Mouse (Mus musculus) embryonic stem cell, embryonic (primary cell): ENCODE data around the gene Dcn.

Experiments
- CTCF ChIA-PET, 4 experiments: fragments of 300-600 bp in 2 of 4; fragments of 350-600 bp in 2 of 4; sonication (Branson Sonifier 250); formaldehyde crosslinking; loops; one replicate each; lab custom pipeline; 2022; ENCODE audit warnings: inconsistent platforms in 2 of 4; lab: Charles Lee
- POLR2A ChIA-PET, 4 experiments: fragments of 300-600 bp in 2 of 4; fragments of 350-600 bp in 2 of 4; sonication (Branson Sonifier 250); formaldehyde crosslinking; loops; one replicate each; lab custom pipeline; 2022; ENCODE audit warnings: antibody characterized with exemption in 4 of 4, inconsistent platforms in 1 of 4; lab: Charles Lee

The Dcn gene

GRCm38 (mm10) chr10:97479004-97479766, at the start of gene Dcn:
Gene Dcn (plus strand): TSS chr10:97479609.
- CTCF ChIA-PET, result no interaction called here
- POLR2A ChIA-PET, result no interaction called here

- POLR2A ChIA-PET, result no interaction called here
- CTCF ChIA-PET, result interaction anchor here in 1 of 4 experiments (0.5 kb wide), 1 partner anchor 40 kb away, joined by 3 read pairs; no protein-coding TSS in a partner anchor
Measured at GRCm38 (mm10) chr10:97436662-97437061, 42.7 kb upstream of the Dcn start.

GRCm38 (mm10) chr10:97442300-97442699, 37.1 kb upstream of the Dcn start:
- CTCF ChIA-PET, result no interaction called here
- POLR2A ChIA-PET, result no interaction called here

- ChIA-PET POLR2A (interaction anchor here in 1 of 4 experiments (1.4 kb wide), 1 partner anchor 18 kb away, joined by 3 read pairs; no protein-coding TSS in a partner anchor), CTCF (no interaction called here)
Measured at GRCm38 (mm10) chr10:97446486-97446885, 32.9 kb upstream of the Dcn start.

GRCm38 (mm10) chr10:97452886-97453285, 26.5 kb upstream of the Dcn start:
- ChIA-PET POLR2A (interaction anchor here in 1 of 4 experiments (0.6 kb wide), 1 partner anchor 1511 kb away, joined by 5 read pairs; no protein-coding TSS in a partner anchor), CTCF (no interaction called here)

GRCm38 (mm10) chr10:97453529-97453928, 25.9 kb upstream of the Dcn start:
- CTCF ChIA-PET, result interaction anchor here in 1 of 4 experiments (0.6 kb wide), 1 partner anchor 136 kb away, joined by 3 read pairs; no protein-coding TSS in a partner anchor
- POLR2A ChIA-PET, result interaction anchor here in 2 of 4 experiments (0.6 kb wide), 2 partner anchors 144 to 1512 kb away, joined by 3 to 5 read pairs; no protein-coding TSS in a partner anchor

- POLR2A ChIA-PET, result no interaction called here
- CTCF ChIA-PET, result no interaction called here
Measured at GRCm38 (mm10) chr10:97456993-97457392, 22.4 kb upstream of the Dcn start.

- ChIA-PET CTCF (no interaction called here), POLR2A (no interaction called here)
Measured at GRCm38 (mm10) chr10:97466818-97467217, 12.6 kb upstream of the Dcn start.

- ChIA-PET POLR2A (no interaction called here), CTCF (no interaction called here)
Measured at GRCm38 (mm10) chr10:97469411-97470140, 9.8 kb upstream of the Dcn start.

GRCm38 (mm10) chr10:97475460-97475859, 3.9 kb upstream of the Dcn start:
- CTCF ChIA-PET, result no interaction called here
- POLR2A ChIA-PET, result interaction anchor here in 1 of 4 experiments (1.3 kb wide), 1 partner anchor 11 kb away, joined by 6 read pairs; no protein-coding TSS in a partner anchor

GRCm38 (mm10) chr10:97478259-97478658, 1.1 kb upstream of the Dcn start:
- CTCF ChIA-PET, result no interaction called here
- POLR2A ChIA-PET, result no interaction called here

- POLR2A ChIA-PET, result no interaction called here
- CTCF ChIA-PET, result no interaction called here
Measured at GRCm38 (mm10) chr10:97482150-97482549, 2.7 kb downstream of the Dcn start.

- POLR2A ChIA-PET, result no interaction called here
- CTCF ChIA-PET, result interaction anchor here in 2 of 4 experiments (0.5 to 0.6 kb wide), 2 partner anchors 37 to 1336 kb away, joined by 4 to 6 read pairs; no protein-coding TSS in a partner anchor
Measured at GRCm38 (mm10) chr10:97484049-97484448, 4.6 kb downstream of the Dcn start.

GRCm38 (mm10) chr10:97485151-97485550, 5.7 kb downstream of the Dcn start:
- CTCF ChIA-PET, result no interaction called here

GRCm38 (mm10) chr10:97486085-97486484, 6.7 kb downstream of the Dcn start:
- CTCF ChIA-PET, result no interaction called here
- POLR2A ChIA-PET, result no interaction called here

More at GRCm38 (mm10) chr10:97485151-97485550, 5.7 kb downstream of the Dcn start:
- POLR2A ChIA-PET, result no interaction called here

- POLR2A ChIA-PET, result interaction anchor here in 1 of 4 experiments (0.7 kb wide), 1 partner anchor 14 kb away, joined by 6 read pairs; no protein-coding TSS in a partner anchor
- CTCF ChIA-PET, result interaction anchor here in 1 of 4 experiments (0.7 kb wide), 1 partner anchor 577 kb away, joined by 4 read pairs; no protein-coding TSS in a partner anchor
Measured at GRCm38 (mm10) chr10:97487269-97487989, 8.0 kb downstream of the Dcn start.

- POLR2A ChIA-PET, result no interaction called here
- CTCF ChIA-PET, result no interaction called here
Measured at GRCm38 (mm10) chr10:97492367-97492980, 13.1 kb downstream of the Dcn start.

GRCm38 (mm10) chr10:97497646-97498045, 18.2 kb downstream of the Dcn start:
- ChIA-PET POLR2A (no interaction called here), CTCF (no interaction called here)

- ChIA-PET CTCF (no interaction called here), POLR2A (no interaction called here)
Measured at GRCm38 (mm10) chr10:97523366-97523765, 44.0 kb downstream of the Dcn start.
